Mouse (Mus musculus) kidney, adult 2 months (tissue): ENCODE results near the gene D8Ertd738e.
A peak's percentile ranks its signal among the peaks of the same experiment; 100 is the strongest.

Experiments
- CTCF ChIP-seq: fragments of 200-500 bp; conservative IDR thresholded peaks from 2 replicates; pipeline ENCODE4 v1.5.1; 2011; ENCODE audit warnings: low read depth, mild to moderate bottlenecking, control low read depth, low read length, moderate library complexity, mixed read lengths; ENCODE audit not compliant: insufficient read depth, insufficient read length
- POLR2A ChIP-seq: fragments of 200-500 bp; IDR thresholded peaks from one replicate; pipeline ENCODE4 v1.6.1; 2011; ENCODE audit warnings: low read depth, low read length, control low read depth

DNA sequence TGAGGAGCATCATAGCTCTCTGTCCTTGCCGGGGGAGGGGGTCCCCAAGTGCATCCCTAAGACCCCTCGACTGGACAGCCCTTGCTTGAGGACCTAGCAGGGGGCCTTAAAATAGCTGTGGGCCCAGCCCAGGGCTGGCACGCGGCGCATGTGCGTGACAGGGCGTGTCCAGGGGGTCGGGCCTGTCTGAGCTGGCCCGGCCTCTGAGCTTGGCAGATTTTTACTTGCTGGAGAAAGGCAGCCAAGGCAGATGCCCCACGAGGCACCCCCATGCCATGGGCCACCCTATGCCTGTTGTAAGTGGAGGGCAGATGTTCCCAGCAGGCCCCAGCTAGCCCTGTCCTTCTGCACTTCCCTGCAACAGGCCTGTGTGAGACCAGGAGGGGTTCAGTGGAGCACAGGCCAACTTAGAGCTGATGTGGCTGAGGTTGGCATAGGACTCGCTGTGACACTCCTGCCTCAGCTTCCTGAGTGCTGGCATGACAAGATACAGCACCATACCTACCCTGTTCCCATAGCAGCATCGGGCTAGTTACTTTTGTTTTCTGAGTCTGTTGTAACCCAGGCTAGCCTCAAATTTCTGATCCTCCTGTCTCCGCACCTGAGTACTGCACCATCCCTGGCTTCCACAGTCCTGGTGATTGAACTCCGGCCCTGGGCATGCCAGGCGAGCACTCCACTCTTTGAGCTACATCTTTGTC, 47.8 kb downstream of the D8Ertd738e start:
- TF ChIP-seq POLR2A (peak; percentile 4), CTCF (no peak)
